Mouse (Mus musculus): ENCODE measurements around the gene Arhgap25.

DNA sequence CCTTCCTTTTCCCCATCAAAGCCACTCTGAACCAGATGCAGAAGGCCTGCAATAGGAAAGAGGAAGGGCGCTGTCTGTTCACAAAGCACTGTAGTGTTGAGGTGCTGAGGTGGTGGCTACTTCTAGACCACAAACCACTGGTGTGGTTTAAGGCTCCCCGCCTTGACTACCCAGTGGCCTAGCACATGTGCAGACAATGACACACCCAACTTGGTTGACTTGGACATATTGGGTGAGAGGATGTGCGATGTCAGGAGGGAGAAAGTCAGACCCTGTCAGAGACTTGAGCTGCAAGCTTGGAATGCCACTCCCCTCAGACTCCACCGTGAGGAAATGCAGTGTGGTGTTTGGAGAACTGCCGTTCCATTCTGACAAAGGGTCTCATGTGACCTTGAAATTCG, 8.1 kb upstream of the Arhgap25 start:
- TF ChIP-seq CTCF (IDR thresholded peaks at IDR 0.05; ENCODE audit: borderline replicate concordance, insufficient read depth, low read length) (no peak), POLR2A (IDR thresholded peaks at IDR 0.05; ENCODE audit: low read depth, low read length) (no peak)

Measured in embryonic fibroblast, embryonic 13.5 days (primary cell).